Mouse (Mus musculus) forelimb bud, embryonic 11.5 days (tissue): ENCODE data around the gene Hoxb4.

Source experiments
- DNase-seq: peaks from one replicate; pipeline ENCODE4 v3.0.0-alpha.2; 2012; ENCODE audit warnings: low read depth, low spot score

Hoxb4 gene

GRCm38 (mm10) chr11:96348988-96349387, 30.9 kb downstream of the Hoxb4 start:
- DNase-seq = no peak

- DNase-seq = no peak
Observed at GRCm38 (mm10) chr11:96349491-96350340, 31.6 kb downstream of the Hoxb4 start.

- DNase-seq = no peak
Observed at GRCm38 (mm10) chr11:96350341-96350624, 32.2 kb downstream of the Hoxb4 start, which contains the start of gene Hoxb2. Gene Hoxb2 (plus strand): TSS chr11:96350525.

- DNase-seq = no peak
Observed at GRCm38 (mm10) chr11:96350791-96351190, 32.7 kb downstream of the Hoxb4 start.

- DNase-seq = no peak
Observed at GRCm38 (mm10) chr11:96351312-96351711, 33.2 kb downstream of the Hoxb4 start.

- no peak for DNase-seq
Observed at GRCm38 (mm10) chr11:96351831-96352230, 33.8 kb downstream of the Hoxb4 start.

GRCm38 (mm10) chr11:96352691-96353521, 34.8 kb downstream of the Hoxb4 start:
- no peak for DNase-seq

GRCm38 (mm10) chr11:96353522-96353841, 35.4 kb downstream of the Hoxb4 start:
- DNase-seq = no peak

GRCm38 (mm10) chr11:96353939-96354338, 35.9 kb downstream of the Hoxb4 start:
- no peak for DNase-seq

- DNase-seq = no peak
Observed at GRCm38 (mm10) chr11:96354376-96354775, 36.3 kb downstream of the Hoxb4 start.

- no peak for DNase-seq
Observed at GRCm38 (mm10) chr11:96354801-96355311, 36.8 kb downstream of the Hoxb4 start.

GRCm38 (mm10) chr11:96363807-96364206, 45.7 kb downstream of the Hoxb4 start:
- DNase-seq = no peak

- no peak for DNase-seq
Observed at GRCm38 (mm10) chr11:96365441-96366091, 47.5 kb downstream of the Hoxb4 start, which contains the start of gene Hoxb1. Gene Hoxb1 (plus strand): TSS chr11:96365752.

- no peak for DNase-seq
Observed at GRCm38 (mm10) chr11:96366092-96367041, 48.3 kb downstream of the Hoxb4 start.

GRCm38 (mm10) chr11:96367141-96367540, 49.1 kb downstream of the Hoxb4 start:
- DNase-seq = no peak

GRCm38 (mm10) chr11:96368686-96369085, 50.6 kb downstream of the Hoxb4 start:
- DNase-seq = no peak

- no peak for DNase-seq
Observed at GRCm38 (mm10) chr11:96369140-96369539, 51.1 kb downstream of the Hoxb4 start.
